Mouse (Mus musculus) E14TG2a.4 (cell line): ENCODE results near the gene Erbb4.

Experiments
- CTCF ChIP-seq: conservative IDR thresholded peaks from 2 replicates; pipeline ENCODE4 v1.5.1; 2014; ENCODE audit warnings: low read length
- NANOG ChIP-seq: IDR thresholded peaks from 2 replicates; pipeline ENCODE4 v1.6.1; 2014; ENCODE audit warnings: borderline replicate concordance, low read length, mixed read lengths

- TF ChIP-seq CTCF (no peak), NANOG (no peak)
Measured at GRCm38 (mm10) chr1:68964127-68964526, 143.7 kb downstream of the Erbb4 start.
